Mouse (Mus musculus) megakaryocyte, embryonic 14.5 days (primary cell): ENCODE data around the gene Mycn. TPM values are rescaled to one million over a fixed set of nuclear protein-coding genes. Genes with fewer than 3 reads are reported as not detected.
A peak's percentile ranks its signal among the peaks of the same experiment; 100 is the strongest.

Source experiments
- H3K27me3 ChIP-seq: replicated peaks from 2 replicates; pipeline ENCODE3; 2012; ENCODE audit warnings: inconsistent platforms
- H3K36me3 ChIP-seq: replicated peaks from 2 replicates; pipeline ENCODE3; 2012; ENCODE audit warnings: low read length, inconsistent platforms, mixed read lengths
- H3K4me1 ChIP-seq: 2 replicates; pipeline ENCODE4 v1.6.1; 2012; ENCODE audit warnings: inconsistent platforms
- H3K4me3 ChIP-seq: replicated peaks from 2 replicates; pipeline ENCODE3; 2012; ENCODE audit warnings: moderate library complexity, mild to moderate bottlenecking, inconsistent platforms
- H3K9me3 ChIP-seq: 2 replicates; pipeline ENCODE4 v1.6.1; 2012; ENCODE audit warnings: inconsistent platforms
- FLI1 ChIP-seq: IDR thresholded peaks from 2 replicates; pipeline ENCODE4 v1.6.1; 2012; ENCODE audit warnings: low read length, inconsistent platforms, mixed read lengths
- GATA1 ChIP-seq: IDR thresholded peaks from 3 replicates; pipeline ENCODE4 v1.6.1; 2012; ENCODE audit warnings: mixed read lengths, low read length, inconsistent platforms, borderline replicate concordance
- polyA plus RNA-seq: library from polyadenylated mRNA; stranded (reverse); fragments of >175 nt; gene quantifications from 2 replicates; pipeline ENCODE4 v1.2.3, GENCODE M21; 2012; ENCODE audit warnings: low replicate concordance; ENCODE audit not compliant: insufficient read depth

Gene Mycn
- polyA plus RNA-seq, 1 experiment = 77.9 TPM

- Histone ChIP-seq H3K4me1 (peaks cover 10% of the 10 kb centered on the region), H3K36me3 (no peaks in the 10 kb centered on the region), H3K9me3 (0 out of 2 replicates have a peak, but pooled peaks cover 3% of the 10 kb centered on the region), H3K27me3 (peaks cover 29% of the 10 kb centered on the region), H3K4me3 (no peak overlapping the region)
- TF ChIP-seq FLI1 (no peak), GATA1 (no peak)
Observed at GRCm38 (mm10) chr12:12904512-12904953, 37.2 kb downstream of the Mycn start.

- TF ChIP-seq GATA1 = no peak
- no peak for TF ChIP-seq FLI1
- H3K27me3 ChIP-seq = peaks cover 26% of the 10 kb centered on the region
- H3K9me3 ChIP-seq = 0 out of 2 replicates have a peak, but pooled peaks cover 3% of the 10 kb centered on the region
- H3K4me1 ChIP-seq = peaks cover 10% of the 10 kb centered on the region
- H3K36me3 ChIP-seq = no peaks in the 10 kb centered on the region
- no peak overlapping the region for H3K4me3 ChIP-seq
Observed at GRCm38 (mm10) chr12:12904086-12904485, 37.6 kb downstream of the Mycn start.

DNA sequence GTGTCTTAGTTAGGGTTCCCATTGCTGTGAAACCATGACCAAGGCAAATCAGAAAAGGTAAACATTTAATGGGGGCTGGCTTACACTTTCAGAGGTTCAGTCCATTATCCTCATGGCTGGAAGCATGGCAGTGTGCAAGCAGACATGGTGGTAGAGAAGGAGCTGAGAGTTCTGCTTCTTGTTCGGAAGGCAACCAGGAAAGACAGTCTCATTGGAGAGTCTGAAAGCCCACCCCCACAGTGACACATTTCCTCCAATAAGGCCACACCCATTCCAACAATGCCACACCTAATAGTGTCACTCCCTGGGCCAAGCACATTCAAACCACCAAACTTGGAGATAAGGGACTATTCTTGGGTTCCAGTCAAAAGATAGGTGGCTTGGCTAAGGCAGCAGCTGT lies 39.3 kb downstream of the Mycn start:
- H3K27me3 ChIP-seq = peaks cover 24% of the 10 kb centered on the region
- peak overlapping the region; percentile 77 for H3K4me3 ChIP-seq
- 0 out of 2 replicates have a peak, but pooled peaks cover 3% of the 10 kb centered on the region for H3K9me3 ChIP-seq
- TF ChIP-seq FLI1 (no peak), GATA1 (no peak)
- peaks cover 11% of the 10 kb centered on the region for H3K4me1 ChIP-seq
- H3K36me3 ChIP-seq = no peaks in the 10 kb centered on the region

DNA sequence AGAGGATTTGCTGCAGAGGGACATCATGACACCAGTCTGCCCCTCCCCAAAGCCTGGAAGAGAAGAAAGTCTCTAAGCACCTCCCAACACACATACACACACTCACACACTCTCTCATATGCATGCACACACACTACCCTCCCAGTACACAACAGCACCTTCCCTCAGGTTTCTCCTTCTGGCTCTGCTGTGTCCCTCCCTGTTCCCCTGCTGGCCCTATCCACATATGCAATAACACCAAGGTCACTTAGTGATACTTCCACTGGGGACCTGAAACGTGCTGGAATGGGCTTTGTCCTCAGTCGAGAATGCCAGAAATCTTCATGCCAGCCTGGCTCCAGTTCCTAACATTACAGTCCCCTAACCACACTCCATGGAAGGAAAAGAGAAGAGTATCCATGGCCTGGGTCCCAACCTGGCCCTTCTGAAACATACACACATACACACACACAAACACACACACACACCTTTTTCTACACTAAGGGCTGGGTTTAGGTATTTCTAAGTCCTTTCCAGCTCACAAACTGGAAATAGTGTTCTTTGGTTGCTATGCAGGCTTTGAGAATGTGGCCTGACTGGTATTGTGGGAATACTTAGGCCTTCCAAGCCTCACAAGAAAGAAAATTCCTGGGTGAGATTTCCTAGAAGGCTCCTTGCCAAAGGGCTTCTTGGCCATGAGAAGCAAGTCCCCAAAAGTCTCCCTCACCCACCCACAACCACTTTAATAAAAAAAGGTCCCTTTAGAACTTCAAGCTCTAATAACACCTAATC lies 43.2 kb downstream of the Mycn start:
- H3K4me1 ChIP-seq = peaks cover 25% of the 10 kb centered on the region
- TF ChIP-seq FLI1 (no peak), GATA1 (no peak)
- no peak overlapping the region for H3K4me3 ChIP-seq
- H3K27me3 ChIP-seq = peaks cover 8% of the 10 kb centered on the region
- H3K36me3 ChIP-seq = peaks cover 4% of the 10 kb centered on the region
- peaks cover 16% of the 10 kb centered on the region for H3K9me3 ChIP-seq

- Histone ChIP-seq H3K4me1 (peaks cover 15% of the 10 kb centered on the region), H3K4me3 (no peak overlapping the region), H3K9me3 (peaks cover 16% of the 10 kb centered on the region), H3K27me3 (peaks cover 9% of the 10 kb centered on the region), H3K36me3 (peaks cover 4% of the 10 kb centered on the region)
- TF ChIP-seq FLI1 = no peak
Observed at GRCm38 (mm10) chr12:12893986-12894385, 47.7 kb downstream of the Mycn start.

GRCm38 (mm10) chr12:12886191-12886889 lies 55.4 kb downstream of the Mycn start:
- H3K36me3 ChIP-seq = no peaks in the 10 kb centered on the region
- TF ChIP-seq FLI1 = no peak
- no peak for TF ChIP-seq GATA1
- no peaks in the 10 kb centered on the region for H3K4me1 ChIP-seq
- H3K9me3 ChIP-seq = 0 out of 2 replicates have a peak, but pooled peaks cover 3% of the 10 kb centered on the region
- no peak overlapping the region for H3K4me3 ChIP-seq
- peaks cover 8% of the 10 kb centered on the region for H3K27me3 ChIP-seq
